Mouse (Mus musculus): ENCODE data around the gene Lacc1. TPM values are rescaled to one million over a fixed set of nuclear protein-coding genes. Genes with fewer than 3 reads are reported as not detected.

Lacc1 gene
- polyA plus RNA-seq, 1 experiment from 2014 or later: 1.7 TPM

Other genes starting within 250 kb of the Lacc1 start
- gene Ccdc122, start 132 bp downstream of the Lacc1 start, polyA plus RNA-seq (2015; fragmentation: Nextera tagmentation; extraction: Ambion mirVana): 0.57 and 0.66 TPM in 2 replicates
- gene Enox1, start 119.9 kb upstream of the Lacc1 start, polyA plus RNA-seq (2015; fragmentation: Nextera tagmentation; extraction: Ambion mirVana): 60.4 and 67.5 TPM in 2 replicates